Mouse (Mus musculus): ENCODE results near the gene Ak1. TPM values are rescaled to one million over a fixed set of nuclear protein-coding genes. Genes with fewer than 3 reads are reported as not detected.

Gene Ak1
- polyA plus RNA-seq, 1 experiment from 2014 or later, result 18.9 TPM

DNA sequence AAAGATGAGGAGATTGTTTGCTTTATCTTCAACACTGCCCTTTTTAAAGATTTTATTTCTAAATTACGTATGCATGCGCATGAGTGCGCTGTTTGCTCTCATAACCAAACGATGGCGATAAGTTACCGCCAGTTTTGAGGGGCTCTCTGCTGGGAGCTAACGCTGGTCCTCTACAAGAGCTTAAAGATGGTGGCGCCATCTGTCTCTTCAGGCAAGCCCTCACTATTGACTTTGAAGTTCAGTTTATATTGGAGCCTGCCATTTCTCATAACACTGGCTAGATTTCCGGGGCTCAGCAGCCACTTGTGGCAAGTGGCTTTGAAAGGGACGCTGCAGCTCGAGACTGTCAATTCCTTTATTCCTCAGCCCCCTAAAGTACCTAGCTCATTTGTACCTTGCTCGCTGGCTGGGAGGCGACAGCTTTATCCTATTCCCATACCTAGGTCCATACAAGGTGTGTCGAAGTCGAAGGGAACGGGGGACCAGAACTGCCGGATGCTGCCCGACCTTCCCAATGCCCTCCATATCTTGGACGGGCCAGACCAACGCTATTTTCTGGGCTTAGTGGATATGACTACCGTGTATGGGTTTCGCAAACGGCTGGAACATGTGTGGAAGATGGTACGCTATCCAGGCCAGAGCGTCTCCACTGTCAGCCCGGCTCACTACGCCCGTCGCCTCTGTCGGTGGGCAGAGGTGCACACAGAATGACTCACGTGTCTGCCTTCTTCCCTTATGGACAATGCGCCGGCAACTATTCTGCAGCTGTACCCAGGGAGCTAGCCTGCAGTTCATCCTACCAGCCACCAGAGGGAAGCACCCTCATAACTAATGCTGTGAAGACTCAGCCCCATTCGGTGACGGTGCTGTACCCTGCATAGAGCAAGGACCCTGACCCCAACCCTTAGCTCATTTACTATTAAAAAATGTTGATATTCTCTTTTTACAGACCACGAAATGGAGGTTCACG, 38.4 kb upstream of the Ak1 start:
- Histone ChIP-seq H3K9me3 (ENCODE audit: control insufficient read depth, low read length) (no peaks in the 10 kb centered on the region), H3K4me2 (ENCODE audit: low read depth, low read length, severe bottlenecking) (peak overlapping the region; percentile 45), H3K36me3 (ENCODE audit: control insufficient read depth, insufficient read depth, low read length) (no peaks in the 10 kb centered on the region), H3K4me1 (replicated peaks; ENCODE audit: control insufficient read depth, insufficient read depth, low read length) (peaks cover 8% of the 10 kb centered on the region), H3K9ac (ENCODE audit: low read length) (0 out of 2 replicates have a peak overlapping the region, but pooled peaks have one; percentile 9), H3K27ac (ENCODE audit: low read depth, low read length) (no peak overlapping the region), H3K4me3 (ENCODE audit: low read depth, low read length) (peak overlapping the region; percentile 15; the same call in 1 of the 2 replicates), H3K27me3 (ENCODE audit: control insufficient read depth, insufficient read depth, low read length) (peaks cover 7% of the 10 kb centered on the region; the same call in 1 of the 2 replicates)
- 15% methylated on average over 37 of the region's 37 CpGs for WGBS
- ATAC-seq (replicated peaks; ENCODE audit: low FRiP score) (peak; percentile 67), DNase-seq (ENCODE audit: low spot score) (peak; percentile 85)

GRCm38 (mm10) chr2:32585149-32585714, 36.3 kb upstream of the Ak1 start:
- H3K27me3 ChIP-seq (ENCODE audit: control insufficient read depth, insufficient read depth, low read length), result no peaks in the 10 kb centered on the region; the same call in 1 of the 2 replicates
- ATAC-seq (replicated peaks; ENCODE audit: low FRiP score) (no peak), DNase-seq (ENCODE audit: low spot score) (no peak)
- peaks cover 9% of the 10 kb centered on the region for H3K4me1 ChIP-seq (replicated peaks; ENCODE audit: control insufficient read depth, insufficient read depth, low read length)
- H3K36me3 ChIP-seq (ENCODE audit: control insufficient read depth, insufficient read depth, low read length), result no peaks in the 10 kb centered on the region
- WGBS, result 85% methylated on average over 7 of the region's 7 CpGs
- no peak overlapping the region for H3K27ac ChIP-seq (ENCODE audit: low read depth, low read length)
- H3K9me3 ChIP-seq (ENCODE audit: control insufficient read depth, low read length), result no peaks in the 10 kb centered on the region
- no peak overlapping the region for H3K4me2 ChIP-seq (ENCODE audit: low read depth, low read length, severe bottlenecking)
- no peak overlapping the region for H3K9ac ChIP-seq (ENCODE audit: low read length)
- H3K4me3 ChIP-seq (ENCODE audit: low read depth, low read length), result no peak overlapping the region

DNA sequence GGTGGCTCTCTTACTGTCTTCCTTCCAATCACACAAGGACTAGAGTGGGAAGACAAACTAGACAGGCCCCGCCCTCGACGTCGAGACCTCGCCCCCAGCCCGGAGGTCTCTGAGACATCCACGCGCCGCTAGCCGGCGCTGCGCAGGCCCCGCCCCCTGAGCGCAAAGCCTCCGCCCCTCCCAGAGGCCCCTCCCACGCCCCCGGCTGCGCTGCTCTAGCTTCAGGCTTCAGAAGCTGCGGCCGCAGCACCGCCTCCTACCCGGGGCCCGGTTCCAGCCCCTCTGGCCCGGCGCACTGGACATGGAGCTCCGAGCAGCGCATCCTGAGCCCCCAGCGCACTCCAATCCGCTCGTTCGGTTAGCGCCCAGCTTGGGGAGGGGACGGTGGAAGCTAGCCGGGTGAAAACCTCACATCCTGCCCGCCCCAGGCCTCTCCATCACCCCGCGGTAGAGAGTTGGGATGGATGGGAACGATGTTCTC, 34.6 kb upstream of the Ak1 start, which contains the start of gene St6galnac4:
TSS of gene St6galnac4 (plus strand) at position 225 of the 481 bp plus-strand sequence.
- Histone ChIP-seq H3K4me1 (replicated peaks; ENCODE audit: control insufficient read depth, insufficient read depth, low read length) (peaks cover 9% of the 10 kb centered on the region), H3K9ac (ENCODE audit: low read length) (peak within 1 kb of the TSS; percentile 62), H3K4me2 (ENCODE audit: low read depth, low read length, severe bottlenecking) (peak within 1 kb of the TSS; percentile 59), H3K36me3 (ENCODE audit: control insufficient read depth, insufficient read depth, low read length) (no peaks in the 10 kb centered on the region), H3K27ac (ENCODE audit: low read depth, low read length) (no peak within 1 kb of the TSS), H3K27me3 (ENCODE audit: control insufficient read depth, insufficient read depth, low read length) (no peaks in the 10 kb centered on the region; the same call in 1 of the 2 replicates), H3K4me3 (ENCODE audit: low read depth, low read length) (peak within 1 kb of the TSS; percentile 43), H3K9me3 (ENCODE audit: control insufficient read depth, low read length) (no peaks in the 10 kb centered on the region)
- peak; percentile 97 for DNase-seq (ENCODE audit: low spot score)
- under 1% methylated on average over 37 of the region's 38 CpGs for WGBS
- peak; percentile 81 for ATAC-seq (replicated peaks; ENCODE audit: low FRiP score)

DNA sequence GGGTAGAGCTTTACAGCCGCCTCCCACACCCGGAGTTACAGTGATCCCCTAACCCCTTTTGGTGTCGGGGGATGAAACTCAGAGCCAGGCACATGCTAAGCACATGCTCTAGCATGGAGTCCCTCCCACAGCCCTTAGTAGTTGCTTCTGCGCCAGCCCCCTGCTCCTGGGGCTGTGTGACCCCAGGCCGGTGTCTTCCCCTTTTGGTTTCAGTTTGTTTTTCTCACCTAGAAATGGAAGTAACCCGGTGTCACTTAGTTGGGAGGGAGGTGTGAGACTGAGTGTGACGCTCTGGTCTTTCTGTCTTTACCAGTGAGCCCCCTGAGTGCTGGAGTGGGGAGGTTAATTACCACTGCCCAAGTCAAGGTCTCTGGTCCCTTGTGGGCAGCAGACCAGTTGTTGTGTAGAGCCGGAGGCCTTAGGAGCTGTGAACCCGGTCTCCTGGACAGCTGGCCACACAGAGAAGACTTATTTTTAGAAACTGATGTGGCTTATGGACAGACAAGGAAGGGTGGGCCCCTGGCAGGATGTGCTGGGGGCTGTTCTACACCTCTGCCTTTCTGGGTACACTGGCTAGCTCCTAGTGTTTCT, 33.7 kb upstream of the Ak1 start:
- DNase-seq (ENCODE audit: low spot score) (no peak), ATAC-seq (replicated peaks; ENCODE audit: low FRiP score) (no peak)
- peak overlapping the region; percentile 43 for H3K4me3 ChIP-seq (ENCODE audit: low read depth, low read length)
- H3K9me3 ChIP-seq (ENCODE audit: control insufficient read depth, low read length), result no peaks in the 10 kb centered on the region
- peak overlapping the region; percentile 62 for H3K9ac ChIP-seq (ENCODE audit: low read length)
- H3K27ac ChIP-seq (ENCODE audit: low read depth, low read length), result no peak overlapping the region
- peak overlapping the region; percentile 59 for H3K4me2 ChIP-seq (ENCODE audit: low read depth, low read length, severe bottlenecking)
- peaks cover 9% of the 10 kb centered on the region for H3K4me1 ChIP-seq (replicated peaks; ENCODE audit: control insufficient read depth, insufficient read depth, low read length)
- WGBS, result 55% methylated on average over 9 of the region's 9 CpGs
- H3K36me3 ChIP-seq (ENCODE audit: control insufficient read depth, insufficient read depth, low read length), result no peaks in the 10 kb centered on the region
- no peaks in the 10 kb centered on the region; the same call in 1 of the 2 replicates for H3K27me3 ChIP-seq (ENCODE audit: control insufficient read depth, insufficient read depth, low read length)

GRCm38 (mm10) chr2:32589213-32589795, 32.3 kb upstream of the Ak1 start:
- ATAC-seq (replicated peaks; ENCODE audit: low FRiP score) (no peak), DNase-seq (ENCODE audit: low spot score) (no peak)
- H3K9me3 ChIP-seq (ENCODE audit: control insufficient read depth, low read length), result no peaks in the 10 kb centered on the region
- H3K4me3 ChIP-seq (ENCODE audit: low read depth, low read length), result no peak overlapping the region
- H3K36me3 ChIP-seq (ENCODE audit: control insufficient read depth, insufficient read depth, low read length), result no peaks in the 10 kb centered on the region
- 78% methylated on average over 11 of the region's 11 CpGs for WGBS
- no peaks in the 10 kb centered on the region for H3K27me3 ChIP-seq (ENCODE audit: control insufficient read depth, insufficient read depth, low read length)
- no peak overlapping the region for H3K4me2 ChIP-seq (ENCODE audit: low read depth, low read length, severe bottlenecking)
- no peak overlapping the region for H3K27ac ChIP-seq (ENCODE audit: low read depth, low read length)
- H3K4me1 ChIP-seq (replicated peaks; ENCODE audit: control insufficient read depth, insufficient read depth, low read length), result peaks cover 9% of the 10 kb centered on the region
- no peak overlapping the region for H3K9ac ChIP-seq (ENCODE audit: low read length)

DNA sequence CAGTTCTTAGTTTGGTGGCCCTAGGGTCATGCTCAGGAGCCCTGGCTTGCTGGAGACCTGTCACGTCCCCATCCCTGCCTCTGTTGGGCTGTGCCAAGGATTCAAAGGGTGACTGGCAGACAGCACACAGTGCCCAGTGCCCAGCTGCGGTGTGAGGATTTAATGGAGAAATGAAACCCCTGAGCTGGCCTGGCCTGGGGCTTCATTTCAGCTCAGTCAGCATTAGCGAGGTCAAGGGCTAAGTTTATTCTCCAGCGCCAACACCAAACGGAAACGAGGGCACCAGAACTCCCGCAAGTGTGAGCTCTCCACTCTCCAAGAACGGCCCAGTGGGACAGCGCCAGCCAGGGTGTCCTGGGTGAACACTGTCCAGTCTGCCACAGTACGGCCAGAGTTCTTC, 31.3 kb upstream of the Ak1 start:
- H3K4me1 ChIP-seq (replicated peaks; ENCODE audit: control insufficient read depth, insufficient read depth, low read length), result peaks cover 9% of the 10 kb centered on the region
- H3K27me3 ChIP-seq (ENCODE audit: control insufficient read depth, insufficient read depth, low read length), result no peaks in the 10 kb centered on the region
- ATAC-seq (replicated peaks; ENCODE audit: low FRiP score) (no peak), DNase-seq (ENCODE audit: low spot score) (no peak)
- H3K36me3 ChIP-seq (ENCODE audit: control insufficient read depth, insufficient read depth, low read length), result no peaks in the 10 kb centered on the region
- no peak overlapping the region for H3K4me3 ChIP-seq (ENCODE audit: low read depth, low read length)
- H3K4me2 ChIP-seq (ENCODE audit: low read depth, low read length, severe bottlenecking), result no peak overlapping the region
- H3K9me3 ChIP-seq (ENCODE audit: control insufficient read depth, low read length), result no peaks in the 10 kb centered on the region
- WGBS, result 85% methylated on average over 10 of the region's 10 CpGs
- H3K9ac ChIP-seq (ENCODE audit: low read length), result no peak overlapping the region
- no peak overlapping the region for H3K27ac ChIP-seq (ENCODE audit: low read depth, low read length)

- Histone ChIP-seq H3K4me3 (ENCODE audit: low read depth, low read length) (no peak overlapping the region), H3K9me3 (ENCODE audit: control insufficient read depth, low read length) (no peaks in the 10 kb centered on the region), H3K36me3 (ENCODE audit: control insufficient read depth, insufficient read depth, low read length) (no peaks in the 10 kb centered on the region), H3K4me2 (ENCODE audit: low read depth, low read length, severe bottlenecking) (no peak overlapping the region), H3K27me3 (ENCODE audit: control insufficient read depth, insufficient read depth, low read length) (no peaks in the 10 kb centered on the region), H3K4me1 (replicated peaks; ENCODE audit: control insufficient read depth, insufficient read depth, low read length) (peaks cover 9% of the 10 kb centered on the region), H3K9ac (ENCODE audit: low read length) (no peak overlapping the region), H3K27ac (ENCODE audit: low read depth, low read length) (no peak overlapping the region)
- DNase-seq (ENCODE audit: low spot score) (no peak), ATAC-seq (replicated peaks; ENCODE audit: low FRiP score) (no peak)
- WGBS, result 84% methylated on average over 6 of the region's 6 CpGs
Observed at GRCm38 (mm10) chr2:32591249-32591648, 30.3 kb upstream of the Ak1 start.

DNA sequence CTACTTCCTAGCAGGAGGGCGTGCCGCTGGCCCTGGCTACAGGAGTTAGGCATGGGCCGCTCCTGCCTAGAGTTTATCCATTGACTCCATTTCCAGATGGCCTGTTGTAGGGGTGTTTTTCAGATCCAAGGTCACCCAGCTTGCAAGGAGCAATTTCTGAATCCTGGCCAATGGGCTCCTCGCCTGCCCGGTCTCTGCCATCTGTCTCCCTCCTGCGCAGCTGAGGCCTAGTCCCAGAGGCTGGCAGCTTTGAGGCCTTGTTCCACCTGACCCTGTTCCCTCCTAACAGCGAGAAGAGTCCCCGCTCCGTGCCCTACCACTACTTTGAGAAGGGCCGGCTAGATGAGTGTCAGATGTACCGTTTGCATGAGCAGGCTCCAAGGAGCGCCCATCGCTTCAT, 24.8 kb upstream of the Ak1 start:
- H3K36me3 ChIP-seq (ENCODE audit: control insufficient read depth, insufficient read depth, low read length), result no peaks in the 10 kb centered on the region
- no peaks in the 10 kb centered on the region for H3K27me3 ChIP-seq (ENCODE audit: control insufficient read depth, insufficient read depth, low read length)
- no peaks in the 10 kb centered on the region for H3K9me3 ChIP-seq (ENCODE audit: control insufficient read depth, low read length)
- 95% methylated on average over 13 of the region's 13 CpGs for WGBS
- ATAC-seq (replicated peaks; ENCODE audit: low FRiP score), result no peak
- no peak for DNase-seq (ENCODE audit: low spot score)
- no peak overlapping the region for H3K9ac ChIP-seq (ENCODE audit: low read length)
- no peak overlapping the region for H3K27ac ChIP-seq (ENCODE audit: low read depth, low read length)
- no peak overlapping the region for H3K4me2 ChIP-seq (ENCODE audit: low read depth, low read length, severe bottlenecking)
- H3K4me3 ChIP-seq (ENCODE audit: low read depth, low read length), result no peak overlapping the region
- no peaks in the 10 kb centered on the region for H3K4me1 ChIP-seq (replicated peaks; ENCODE audit: control insufficient read depth, insufficient read depth, low read length)

All from forebrain, embryonic 11.5 days (tissue).